ENCODE assay signal across 14 mouse cellular contexts in the genomic region with DNA sequence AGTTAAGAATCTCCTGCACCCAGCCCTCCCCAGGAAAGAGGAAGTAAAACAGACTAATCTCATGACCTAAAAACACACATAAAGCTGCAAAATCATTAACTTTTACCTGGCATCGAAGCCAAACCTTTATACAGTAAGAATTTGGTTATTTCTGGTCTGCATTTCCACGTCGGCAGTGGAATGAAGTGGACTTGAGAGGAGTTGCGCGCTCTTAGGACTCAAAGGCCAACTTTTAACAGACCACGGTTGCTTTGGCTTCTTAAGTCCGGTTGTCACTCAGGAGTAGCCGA.
DNase-seq lines count a peak whose midpoint lies in the region; ATAC-seq and TF ChIP-seq lines count a peak whose summit lies in the region.
"Had no signal": no experiment of that assay in that cellular context is flagged by ENCODE, and none has a peak within 500 bp of the region (broad histone marks: within the 10 kb centered on the region; RNA-seq: fewer than 3 reads in every experiment).

No protein-coding gene starts in this region.

- no peak overlapping the region for H3K9ac ChIP-seq in kidney, embryonic 14.5 days (ENCODE audit: low read depth, low read length)
- no peak overlapping the region for H3K9ac ChIP-seq in intestine, postnatal 0 days (ENCODE audit: low read depth, low read length)
- no peak overlapping the region for H3K9ac ChIP-seq in liver, postnatal 0 days (replicated peaks)
- H3K9ac ChIP-seq: embryonic facial prominence, embryonic 13.5 days; liver, embryonic 15.5 days had no signal

- no peak overlapping the region for H3K4me3 ChIP-seq in kidney, embryonic 14.5 days (ENCODE audit: low read length)
- no peak overlapping the region for H3K4me3 ChIP-seq in intestine, postnatal 0 days (ENCODE audit: low read depth, low read length)
- 0 out of 2 replicates have a peak overlapping the region, but pooled peaks have one; percentile 13 for H3K4me3 ChIP-seq in liver, postnatal 0 days (ENCODE audit: low read depth, low read length)
- no peak overlapping the region for H3K4me3 ChIP-seq in cerebellum, adult 2 months (replicated peaks; ENCODE audit: insufficient read depth, low read depth, low read length)
- H3K4me3 ChIP-seq: embryonic facial prominence, embryonic 13.5 days; liver, embryonic 15.5 days had no signal

- H3K27me3 ChIP-seq in kidney, embryonic 14.5 days (ENCODE audit: control insufficient read depth, insufficient read depth, low read length) = no peaks in the 10 kb centered on the region
- no peaks in the 10 kb centered on the region for H3K27me3 ChIP-seq in intestine, postnatal 0 days (replicated peaks; ENCODE audit: control insufficient read depth, insufficient read depth, low read length)
- no peaks in the 10 kb centered on the region for H3K27me3 ChIP-seq in liver, postnatal 0 days (ENCODE audit: insufficient read depth, low read length)
- H3K27me3 ChIP-seq in cerebellum, adult 2 months (ENCODE audit: control insufficient read depth, insufficient read depth, low read length) = no peaks in the 10 kb centered on the region
- H3K27me3 ChIP-seq: embryonic facial prominence, embryonic 13.5 days; liver, embryonic 15.5 days had no signal

- peak; percentile 49 for DNase-seq in kidney, adult 11 months
- peak; percentile 79 for DNase-seq in A20 (ENCODE audit: low read depth, low spot score)
- DNase-seq in liver, postnatal 0 days = no peak
- no peak for DNase-seq in cerebellum, adult 2 months
- DNase-seq in spleen, adult 12 weeks (ENCODE audit: low spot score) = no peak
- DNase-seq in layer of hippocampus, postnatal 10 days (ENCODE audit: low spot score in 2 of 2) = no peak
- DNase-seq: adrenal gland, adult 2 months; heart, postnatal 14 days had no signal

- TF ChIP-seq CTCF in intestine, postnatal 0 days (IDR thresholded peaks at IDR 0.05; ENCODE audit: low read depth) = no peak
- no peak for TF ChIP-seq CTCF in liver, postnatal 0 days (IDR thresholded peaks at IDR 0.05; ENCODE audit: low read depth)
- no peak for TF ChIP-seq CTCF in cerebellum, adult 2 months (IDR thresholded peaks at IDR 0.05; ENCODE audit: borderline replicate concordance, insufficient read depth, low read depth, low read length)

- no peak overlapping the region for H3K27ac ChIP-seq in kidney, embryonic 14.5 days (ENCODE audit: low read depth, low read length)
- H3K27ac ChIP-seq in intestine, postnatal 0 days (ENCODE audit: low read depth, low read length) = no peak overlapping the region
- H3K27ac ChIP-seq in liver, postnatal 0 days (ENCODE audit: low read depth) = no peak overlapping the region; the same call in 1 of the 2 replicates
- H3K27ac ChIP-seq in cerebellum, adult 2 months (ENCODE audit: insufficient read depth, low read length) = no peak overlapping the region
- H3K27ac ChIP-seq: embryonic facial prominence, embryonic 13.5 days; kidney, postnatal 0 days; liver, embryonic 15.5 days had no signal

- no peak for ATAC-seq in kidney, embryonic 14.5 days (ENCODE audit: low FRiP score, low TSS enrichment)
- ATAC-seq in intestine, postnatal 0 days = peak; percentile 61
- no peak for ATAC-seq in liver, postnatal 0 days
- ATAC-seq: forebrain, embryonic 14.5 days had no signal

- H3K36me3 ChIP-seq in kidney, embryonic 14.5 days (ENCODE audit: control insufficient read depth, insufficient read depth, low read length) = no peaks in the 10 kb centered on the region
- H3K36me3 ChIP-seq in intestine, postnatal 0 days (ENCODE audit: control insufficient read depth, insufficient read depth) = no peaks in the 10 kb centered on the region
- H3K36me3 ChIP-seq in liver, postnatal 0 days (replicated peaks; ENCODE audit: insufficient read depth, low read length) = no peaks in the 10 kb centered on the region
- H3K36me3 ChIP-seq: embryonic facial prominence, embryonic 13.5 days; liver, embryonic 15.5 days had no signal

- no peaks in the 10 kb centered on the region for H3K9me3 ChIP-seq in kidney, embryonic 14.5 days (ENCODE audit: control insufficient read depth, low read length)
- H3K9me3 ChIP-seq in intestine, postnatal 0 days (ENCODE audit: control insufficient read depth) = no peaks in the 10 kb centered on the region
- H3K9me3 ChIP-seq in liver, postnatal 0 days (ENCODE audit: low read length) = no peaks in the 10 kb centered on the region
- H3K9me3 ChIP-seq: embryonic facial prominence, embryonic 13.5 days; liver, embryonic 15.5 days had no signal

- H3K4me1 ChIP-seq in kidney, embryonic 14.5 days (ENCODE audit: control insufficient read depth, insufficient read depth, low read length) = no peaks in the 10 kb centered on the region
- H3K4me1 ChIP-seq in intestine, postnatal 0 days (replicated peaks; ENCODE audit: control insufficient read depth, insufficient read depth, low read length) = no peaks in the 10 kb centered on the region
- peaks cover 14% of the 10 kb centered on the region for H3K4me1 ChIP-seq in liver, postnatal 0 days (ENCODE audit: insufficient read depth)
- no peaks in the 10 kb centered on the region for H3K4me1 ChIP-seq in cerebellum, adult 2 months (ENCODE audit: control insufficient read depth, insufficient read depth, low read length)

- no peak for TF ChIP-seq POLR2A in cerebellum, adult 2 months (IDR thresholded peaks at IDR 0.05; ENCODE audit: borderline replicate concordance, insufficient read depth, low read length)

- WGBS in kidney, embryonic 14.5 days = 77% methylated on average over 8 of the region's 8 CpGs
- 58% methylated on average over 8 of the region's 8 CpGs for whole genome bisulfite sequencing in intestine, postnatal 0 days
- WGBS in liver, postnatal 0 days (ENCODE audit: insufficient replicate concordance) = 39% methylated on average over 8 of the region's 8 CpGs
- 91% methylated on average over 8 of the region's 8 CpGs for WGBS in cerebellum, adult 2 months

- TF ChIP-seq EP300 in liver, postnatal 0 days (IDR thresholded peaks at IDR 0.05; ENCODE audit: low read depth) = no peak

- H3K4me2 ChIP-seq in kidney, embryonic 14.5 days (replicated peaks; ENCODE audit: low read depth, low read length) = no peak overlapping the region
- peak overlapping the region; percentile 3; the same call in 1 of the 2 replicates for H3K4me2 ChIP-seq in intestine, postnatal 0 days (replicated peaks; ENCODE audit: low read depth)
- peak overlapping the region; percentile 43 for H3K4me2 ChIP-seq in liver, postnatal 0 days (ENCODE audit: low read depth, low read length)
- H3K4me2 ChIP-seq: embryonic facial prominence, embryonic 13.5 days; liver, embryonic 15.5 days had no signal

Comparison
In these comparisons a context has a peak if more than half of its experiments do, and no peak if none do; other contexts are left out.
1. DNase-seq: peak in kidney, adult 11 months (single experiment) and A20 (single experiment); none in liver, postnatal 0 days (single experiment), cerebellum, adult 2 months (0 of 2), spleen, adult 12 weeks (single experiment) and layer of hippocampus, postnatal 10 days (0 of 2).